Mouse (Mus musculus): ENCODE measurements at regions not wholly inside any gene's neighbourhood (a gene's known extent, or its start where the extent isn't known, plus 50 kb on each side); places are given as distances from the start of the nearest gene placed in this dataset.

GRCm38 (mm10) chr14:71670435-71670834 is 821.2 kb downstream of the Gm9195 start:
- peak; percentile 92 for ATAC-seq (ENCODE audit: low FRiP score, low read depth)
- no peak overlapping the region for H3K27ac ChIP-seq (replicated peaks)
- H3K9me3 ChIP-seq, result no peaks in the 10 kb centered on the region
- H3K4me3 ChIP-seq, result no peak overlapping the region
- H3K4me1 ChIP-seq, result no peaks in the 10 kb centered on the region
- no peaks in the 10 kb centered on the region for H3K36me3 ChIP-seq
- WGBS, result 5% methylated on average over 1 of the region's 1 CpGs
- no peaks in the 10 kb centered on the region for H3K27me3 ChIP-seq
- H3K9ac ChIP-seq (replicated peaks), result no peak overlapping the region
- no peak overlapping the region for H3K4me2 ChIP-seq (replicated peaks)

DNA sequence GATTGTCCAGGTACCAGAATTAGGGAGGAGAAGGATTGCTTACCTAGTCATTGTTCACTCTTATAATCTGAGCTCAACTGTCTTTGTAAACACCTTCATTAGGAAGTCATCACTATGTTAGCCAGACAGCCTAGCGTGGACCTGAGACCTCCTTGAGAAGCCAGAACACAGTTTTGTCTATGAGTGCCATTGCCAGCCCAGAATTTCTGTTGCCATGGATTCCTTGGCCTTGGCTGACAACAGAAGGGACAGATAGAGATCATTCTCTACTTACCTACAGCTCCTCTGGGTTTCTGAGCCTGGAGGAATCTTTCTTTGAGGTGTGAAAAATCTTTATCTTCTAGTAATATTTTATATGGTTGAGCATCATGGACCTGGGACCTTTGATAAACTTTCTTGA is 825.0 kb downstream of the Gm9195 start:
- no peak for ATAC-seq (ENCODE audit: low FRiP score, low read depth)
- 87% methylated on average over 1 of the region's 1 CpGs for WGBS
- Histone ChIP-seq H3K9me3 (no peaks in the 10 kb centered on the region), H3K27ac (replicated peaks) (no peak overlapping the region), H3K4me1 (no peaks in the 10 kb centered on the region), H3K4me3 (no peak overlapping the region), H3K4me2 (replicated peaks) (no peak overlapping the region), H3K36me3 (no peaks in the 10 kb centered on the region), H3K27me3 (no peaks in the 10 kb centered on the region), H3K9ac (replicated peaks) (no peak overlapping the region)

- Histone ChIP-seq H3K27me3 (no peaks in the 10 kb centered on the region), H3K4me3 (no peak overlapping the region), H3K4me1 (no peaks in the 10 kb centered on the region), H3K27ac (replicated peaks) (no peak overlapping the region), H3K36me3 (no peaks in the 10 kb centered on the region), H3K9ac (replicated peaks) (no peak overlapping the region), H3K4me2 (replicated peaks) (no peak overlapping the region), H3K9me3 (no peaks in the 10 kb centered on the region)
- no peak for ATAC-seq (ENCODE audit: low FRiP score, low read depth)
- 88% methylated on average over 2 of the region's 2 CpGs for WGBS
Observed at GRCm38 (mm10) chr14:71660166-71660565, 831.5 kb downstream of the Gm9195 start.

DNA sequence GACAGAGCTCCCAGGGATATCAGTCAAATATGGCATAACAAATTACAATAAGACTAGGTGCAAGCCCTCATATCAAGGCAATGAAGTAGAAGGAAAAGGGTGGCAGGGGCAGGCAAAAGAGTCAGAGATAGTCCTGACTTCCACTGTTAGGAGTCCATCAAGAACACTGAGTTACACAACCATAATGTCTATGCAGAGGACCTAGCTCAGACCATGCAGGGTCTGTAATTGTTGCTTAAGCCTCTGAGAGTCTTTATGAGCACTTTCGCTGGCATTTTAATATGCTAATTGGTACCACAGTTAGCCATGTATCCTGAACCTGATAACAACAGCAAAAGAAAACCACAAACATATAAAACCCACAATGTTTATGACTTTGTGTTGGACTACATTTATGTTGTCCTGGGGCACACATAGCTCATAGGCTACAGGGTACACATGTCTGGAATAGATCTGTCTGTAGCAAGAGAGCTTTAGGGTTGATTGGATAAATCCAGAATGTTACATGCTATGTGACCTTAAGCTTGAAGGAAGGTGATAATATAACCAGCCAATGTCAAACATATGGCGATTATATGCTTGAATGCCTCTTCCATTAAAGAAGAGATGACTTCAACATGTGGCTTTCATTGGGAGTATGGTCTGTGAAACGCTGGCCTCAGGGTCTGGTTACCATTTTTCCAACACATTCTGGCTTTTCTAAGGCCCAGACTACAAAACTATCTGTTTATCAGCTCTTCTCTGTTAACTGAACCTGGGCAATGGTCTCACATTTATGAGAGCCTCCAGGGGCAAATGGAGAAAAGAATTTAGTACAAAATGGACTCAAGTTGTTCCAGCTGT is 836.6 kb downstream of the Gm9195 start:
- H3K4me2 ChIP-seq (replicated peaks), result no peak overlapping the region
- H3K9ac ChIP-seq (replicated peaks), result no peak overlapping the region
- H3K27ac ChIP-seq (replicated peaks), result no peak overlapping the region
- WGBS, result 86% methylated on average over 3 of the region's 3 CpGs
- H3K27me3 ChIP-seq, result no peaks in the 10 kb centered on the region
- H3K36me3 ChIP-seq, result no peaks in the 10 kb centered on the region
- no peak overlapping the region for H3K4me3 ChIP-seq
- no peak for ATAC-seq (ENCODE audit: low FRiP score, low read depth)
- H3K9me3 ChIP-seq, result no peaks in the 10 kb centered on the region
- no peaks in the 10 kb centered on the region for H3K4me1 ChIP-seq

DNA sequence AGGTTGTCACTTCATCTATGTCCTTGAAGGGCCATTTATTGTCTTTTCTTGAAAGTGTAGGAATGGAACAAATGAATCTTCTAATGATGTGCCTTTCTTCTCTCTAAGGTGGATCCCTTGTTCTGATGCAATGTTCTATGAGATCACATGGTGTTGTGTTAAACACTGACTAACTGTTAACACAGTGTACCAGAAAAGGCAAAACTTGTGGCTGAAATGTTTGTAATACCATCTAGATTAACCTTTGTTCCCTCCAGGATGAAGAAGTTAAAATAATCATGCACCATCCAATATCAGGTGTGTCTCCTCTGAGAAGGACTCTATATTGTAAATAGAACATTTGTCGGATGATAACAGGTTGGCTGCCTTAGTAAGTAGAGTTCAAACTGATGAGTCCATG is 849.1 kb downstream of the Gm9195 start:
- Histone ChIP-seq H3K4me1 (no peaks in the 10 kb centered on the region), H3K4me3 (no peak overlapping the region), H3K9me3 (no peaks in the 10 kb centered on the region), H3K36me3 (no peaks in the 10 kb centered on the region), H3K9ac (replicated peaks) (no peak overlapping the region), H3K27ac (replicated peaks) (no peak overlapping the region), H3K4me2 (replicated peaks) (no peak overlapping the region), H3K27me3 (no peaks in the 10 kb centered on the region)
- no peak for ATAC-seq (ENCODE audit: low FRiP score, low read depth)
- 90% methylated on average over 1 of the region's 1 CpGs for WGBS

DNA sequence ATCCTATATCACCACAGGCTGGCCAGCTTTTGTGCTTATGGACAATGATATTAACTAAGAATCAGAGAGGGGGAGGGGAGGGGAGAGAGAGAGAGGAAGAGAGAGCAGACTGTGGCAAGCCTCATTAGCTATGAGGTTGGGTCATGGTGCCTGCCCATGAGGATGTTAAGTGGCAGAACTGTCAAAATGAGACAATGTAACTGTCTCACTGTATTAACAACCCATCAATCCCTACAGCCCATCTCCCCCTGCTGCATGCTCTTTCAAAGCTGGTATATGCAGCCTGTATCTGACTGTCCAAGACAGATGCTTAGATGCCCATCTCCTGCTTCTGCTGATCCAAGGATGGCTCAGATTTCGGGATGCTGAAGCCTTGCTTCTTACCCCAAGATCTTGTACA is 852.6 kb downstream of the Gm9195 start:
- Histone ChIP-seq H3K27ac (replicated peaks) (no peak overlapping the region), H3K9me3 (no peaks in the 10 kb centered on the region), H3K4me3 (no peak overlapping the region), H3K27me3 (no peaks in the 10 kb centered on the region), H3K4me2 (replicated peaks) (no peak overlapping the region), H3K9ac (replicated peaks) (no peak overlapping the region), H3K4me1 (no peaks in the 10 kb centered on the region), H3K36me3 (no peaks in the 10 kb centered on the region)
- WGBS, result 78% methylated on average over 1 of the region's 1 CpGs
- ATAC-seq (ENCODE audit: low FRiP score, low read depth), result no peak

DNA sequence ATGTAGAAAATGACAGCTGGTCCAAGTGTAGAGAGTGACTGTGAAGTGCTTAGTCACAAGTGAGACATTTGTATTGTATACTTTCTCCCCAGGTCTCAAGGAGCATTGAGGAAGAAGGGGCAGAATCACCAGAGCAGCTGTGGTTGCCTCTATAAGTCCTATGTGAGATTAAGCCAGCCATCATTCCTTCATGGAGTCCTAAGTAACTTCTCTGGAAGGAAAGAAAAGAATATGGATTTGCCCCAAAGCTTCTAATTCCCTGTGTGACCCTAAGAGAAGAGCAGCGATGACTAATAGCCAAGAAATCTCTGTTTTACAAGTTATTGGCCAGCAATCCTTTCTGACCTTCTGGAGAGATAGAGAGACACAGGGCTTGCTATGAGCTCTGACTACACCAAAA is 856.5 kb downstream of the Gm9195 start:
- ATAC-seq (ENCODE audit: low FRiP score, low read depth), result no peak
- no peaks in the 10 kb centered on the region for H3K36me3 ChIP-seq
- no peak overlapping the region for H3K4me2 ChIP-seq (replicated peaks)
- H3K27me3 ChIP-seq, result no peaks in the 10 kb centered on the region
- H3K4me3 ChIP-seq, result no peak overlapping the region
- no peaks in the 10 kb centered on the region for H3K4me1 ChIP-seq
- no peak overlapping the region for H3K9ac ChIP-seq (replicated peaks)
- no peaks in the 10 kb centered on the region for H3K9me3 ChIP-seq
- WGBS, result 96% methylated on average over 1 of the region's 1 CpGs
- no peak overlapping the region for H3K27ac ChIP-seq (replicated peaks)

GRCm38 (mm10) chr14:71609698-71610301 is 881.8 kb downstream of the Gm9195 start:
- Histone ChIP-seq H3K9me3 (no peaks in the 10 kb centered on the region), H3K36me3 (no peaks in the 10 kb centered on the region), H3K27me3 (no peaks in the 10 kb centered on the region), H3K27ac (replicated peaks) (no peak overlapping the region), H3K4me3 (no peak overlapping the region), H3K4me2 (replicated peaks) (no peak overlapping the region), H3K9ac (replicated peaks) (no peak overlapping the region), H3K4me1 (no peaks in the 10 kb centered on the region; the same call in 1 of the 2 replicates)
- ATAC-seq (ENCODE audit: low FRiP score, low read depth), result no peak
- 74% methylated on average over 4 of the region's 4 CpGs for WGBS

GRCm38 (mm10) chr14:71603710-71604109 is 887.9 kb downstream of the Gm9195 start:
- ATAC-seq (ENCODE audit: low FRiP score, low read depth), result peak; percentile 54; the same call in 1 of the 2 replicates
- Histone ChIP-seq H3K36me3 (no peaks in the 10 kb centered on the region), H3K9me3 (no peaks in the 10 kb centered on the region), H3K4me3 (no peak overlapping the region), H3K27me3 (no peaks in the 10 kb centered on the region), H3K27ac (replicated peaks) (no peak overlapping the region), H3K4me2 (replicated peaks) (no peak overlapping the region), H3K9ac (replicated peaks) (no peak overlapping the region), H3K4me1 (peaks cover 5% of the 10 kb centered on the region; the same call in 1 of the 2 replicates)
- 35% methylated on average over 2 of the region's 2 CpGs for WGBS

DNA sequence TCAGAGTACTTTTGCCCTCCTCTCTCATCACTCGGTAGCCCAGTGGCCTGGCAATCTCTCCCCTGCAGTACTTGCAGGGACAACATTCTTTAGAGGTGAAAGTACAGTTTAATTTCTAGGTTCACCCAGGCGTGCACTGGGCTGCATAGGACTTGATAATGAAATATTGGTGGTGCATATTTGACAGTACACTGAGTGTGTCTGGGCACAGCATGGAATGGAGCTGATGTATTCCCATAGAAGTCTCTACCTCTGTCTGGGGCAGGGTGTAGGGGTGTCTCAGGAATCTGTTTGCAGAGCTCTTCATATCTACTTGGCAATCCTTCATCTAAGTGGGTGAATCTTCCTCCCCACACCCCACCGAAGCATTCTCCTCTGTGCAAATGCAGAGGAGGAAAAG is 893.8 kb downstream of the Gm9195 start:
- H3K9ac ChIP-seq (replicated peaks), result no peak overlapping the region
- no peak overlapping the region for H3K4me2 ChIP-seq (replicated peaks)
- H3K4me1 ChIP-seq, result no peaks in the 10 kb centered on the region
- H3K27me3 ChIP-seq, result no peaks in the 10 kb centered on the region
- no peak for ATAC-seq (ENCODE audit: low FRiP score, low read depth)
- no peaks in the 10 kb centered on the region for H3K36me3 ChIP-seq
- no peak overlapping the region for H3K27ac ChIP-seq (replicated peaks)
- 84% methylated on average over 3 of the region's 3 CpGs for WGBS
- H3K4me3 ChIP-seq, result no peak overlapping the region
- no peaks in the 10 kb centered on the region for H3K9me3 ChIP-seq

GRCm38 (mm10) chr14:71588694-71589240 is 902.9 kb downstream of the Gm9195 start:
- no peaks in the 10 kb centered on the region for H3K36me3 ChIP-seq
- no peaks in the 10 kb centered on the region for H3K27me3 ChIP-seq
- no peak for ATAC-seq (ENCODE audit: low FRiP score, low read depth)
- WGBS, result 65% methylated on average over 1 of the region's 1 CpGs
- H3K4me1 ChIP-seq, result no peaks in the 10 kb centered on the region
- H3K4me3 ChIP-seq, result no peak overlapping the region
- no peak overlapping the region for H3K9ac ChIP-seq (replicated peaks)
- no peak overlapping the region for H3K27ac ChIP-seq (replicated peaks)
- no peak overlapping the region for H3K4me2 ChIP-seq (replicated peaks)
- no peaks in the 10 kb centered on the region for H3K9me3 ChIP-seq

DNA sequence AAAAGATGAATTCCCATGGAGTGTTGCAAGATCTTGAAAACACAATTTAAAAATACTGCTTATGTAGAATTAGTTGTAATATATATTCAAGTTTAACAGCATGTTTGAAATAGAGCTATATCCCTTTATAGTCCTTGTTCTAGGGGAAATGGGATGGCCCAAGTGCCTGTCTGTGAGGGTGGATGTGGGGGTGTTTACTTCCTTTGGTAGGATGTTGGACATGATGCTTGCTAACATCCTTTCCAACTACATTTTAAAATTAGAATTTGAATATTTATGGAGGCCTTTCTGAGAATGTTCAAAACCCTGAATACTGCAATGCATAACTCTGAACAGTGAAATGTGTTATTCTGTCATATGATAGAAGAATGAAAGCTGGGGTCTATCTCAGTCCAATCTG is 903.6 kb downstream of the Gm9195 start:
- Histone ChIP-seq H3K27me3 (no peaks in the 10 kb centered on the region), H3K27ac (replicated peaks) (no peak overlapping the region), H3K36me3 (no peaks in the 10 kb centered on the region), H3K9ac (replicated peaks) (no peak overlapping the region), H3K4me2 (replicated peaks) (no peak overlapping the region), H3K4me1 (no peaks in the 10 kb centered on the region), H3K9me3 (no peaks in the 10 kb centered on the region), H3K4me3 (no peak overlapping the region)
- no peak for ATAC-seq (ENCODE audit: low FRiP score, low read depth)
